Mouse (Mus musculus) midbrain, embryonic 11.5 days (tissue): ENCODE measurements around the gene Cdc5l. TPM values are rescaled to one million over a fixed set of nuclear protein-coding genes. Genes with fewer than 3 reads are reported as not detected.

Experiments used
- ATAC-seq: fragments of 200-750 bp; cut with Nextera tagmentation; 2 replicates; pipeline ENCODE4 v1.8.0; 2017; ENCODE audit warnings: moderate TSS enrichment, moderate library complexity; ENCODE audit not compliant: low FRiP score
- DNase-seq: peaks from one replicate; pipeline ENCODE4 v3.0.0; 2015; ENCODE audit warnings: low spot score; ENCODE audit errors: missing footprints
- H3K27ac ChIP-seq: fragments of 300-500 bp; sonication (generic); 2 replicates; pipeline ENCODE4 v1.5.1; 2014; ENCODE audit warnings: low read depth, low read length
- H3K27me3 ChIP-seq: fragments of 300-500 bp; sonication (generic); 2 replicates; pipeline ENCODE4 v1.6.1; 2014; ENCODE audit warnings: mild to moderate bottlenecking, low read length, moderate library complexity, mixed read lengths; ENCODE audit not compliant: control insufficient read depth, insufficient read depth
- H3K36me3 ChIP-seq: fragments of 300-500 bp; sonication (generic); 2 replicates; pipeline ENCODE4 v1.6.1; 2014; ENCODE audit warnings: mild to moderate bottlenecking, low read length, moderate library complexity, mixed read lengths; ENCODE audit not compliant: control insufficient read depth, insufficient read depth
- H3K4me1 ChIP-seq: fragments of 300-500 bp; sonication (generic); 2 replicates; pipeline ENCODE4 v1.6.1; 2014; ENCODE audit warnings: low read length; ENCODE audit not compliant: control insufficient read depth, insufficient read depth
- H3K4me2 ChIP-seq: fragments of 300-500 bp; sonication (generic); 2 replicates; pipeline ENCODE4 v1.6.1; 2014; ENCODE audit warnings: mild to moderate bottlenecking, moderate library complexity
- H3K4me3 ChIP-seq: fragments of 300-500 bp; sonication (generic); 2 replicates; pipeline ENCODE4 v1.5.1; 2014; ENCODE audit warnings: low read depth, low read length
- H3K9ac ChIP-seq: fragments of 300-500 bp; sonication (generic); 2 replicates; pipeline ENCODE4 v1.6.1; 2014; ENCODE audit warnings: low read length
- H3K9me3 ChIP-seq: fragments of 300-500 bp; sonication (generic); 2 replicates; pipeline ENCODE4 v1.6.1; 2016; ENCODE audit warnings: low read length; ENCODE audit not compliant: control insufficient read depth
- WGBS: fragments of 180-500 bp; shearing (Covaris S2); extraction: QIAGEN DNeasy Blood & Tissue Kit; methylation state at CpG from one replicate; pipeline ENCODE4 v1.1.7; 2014; 5-methylcytosine and 5-hydroxymethylcytosine counted together
- polyA plus RNA-seq: library from polyadenylated mRNA; unstranded; fragments of >200 nt; fragmentation: Nextera tagmentation; extraction: Ambion mirVana; gene quantifications from 2 replicates; pipeline ENCODE4 v1.2.1, GENCODE M21; 2014

The Cdc5l gene
- polyA plus RNA-seq, 1 experiment from 2014 or later, result 87.9 TPM

DNA sequence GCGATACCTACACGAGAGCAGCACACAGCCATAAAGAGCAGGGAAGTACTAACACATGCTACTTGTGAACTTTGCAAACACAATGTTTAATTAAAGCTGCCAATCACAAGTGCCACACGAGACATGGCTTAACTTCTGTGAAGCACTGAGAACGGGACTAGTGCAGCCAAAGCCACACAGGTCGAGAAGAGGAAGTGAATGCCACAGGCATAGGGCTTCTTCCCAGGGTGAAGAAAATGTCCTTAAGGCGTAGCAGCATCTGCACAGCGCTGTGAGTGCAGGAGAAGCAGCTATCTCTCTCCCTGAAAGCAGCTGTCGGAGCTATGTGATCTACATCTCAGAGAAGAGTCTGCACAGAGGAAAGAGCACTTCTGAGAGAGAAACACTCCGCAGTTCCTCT lies 38.9 kb downstream of the Cdc5l start:
- Histone ChIP-seq H3K27me3 (no peaks in the 10 kb centered on the region), H3K4me2 (no peak overlapping the region), H3K4me3 (no peak overlapping the region), H3K4me1 (no peaks in the 10 kb centered on the region), H3K9me3 (no peaks in the 10 kb centered on the region), H3K36me3 (peaks cover 16% of the 10 kb centered on the region), H3K9ac (no peak overlapping the region), H3K27ac (no peak overlapping the region)
- 86% methylated on average over 9 of the region's 9 CpGs for WGBS
- ATAC-seq, result no peak
- no peak for DNase-seq

DNA sequence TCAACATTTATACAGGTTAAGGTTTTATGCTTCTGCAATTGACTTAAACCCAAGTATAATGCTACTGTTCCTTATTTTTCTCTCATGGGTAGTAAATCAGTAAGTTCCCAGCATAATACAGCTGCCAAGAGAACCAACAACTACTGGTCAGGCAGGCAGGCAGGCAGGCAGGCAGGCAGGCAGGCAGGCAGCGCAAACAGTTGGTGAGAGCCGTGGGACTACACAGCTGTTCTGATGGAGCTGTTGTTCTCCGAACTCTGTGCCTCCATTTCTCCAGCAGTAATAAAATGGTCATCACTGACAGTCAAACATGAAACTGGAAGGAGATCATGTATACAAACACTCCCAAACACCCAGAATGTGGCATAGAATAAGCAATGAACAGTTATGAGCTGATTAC lies 39.8 kb downstream of the Cdc5l start:
- no peak overlapping the region for H3K27ac ChIP-seq
- no peak for ATAC-seq
- H3K27me3 ChIP-seq, result no peaks in the 10 kb centered on the region
- no peak for DNase-seq
- H3K4me2 ChIP-seq, result no peak overlapping the region
- no peak overlapping the region for H3K4me3 ChIP-seq
- no peak overlapping the region for H3K9ac ChIP-seq
- H3K9me3 ChIP-seq, result no peaks in the 10 kb centered on the region
- peaks cover 16% of the 10 kb centered on the region for H3K36me3 ChIP-seq
- 90% methylated on average over 3 of the region's 3 CpGs for WGBS
- H3K4me1 ChIP-seq, result no peaks in the 10 kb centered on the region

DNA sequence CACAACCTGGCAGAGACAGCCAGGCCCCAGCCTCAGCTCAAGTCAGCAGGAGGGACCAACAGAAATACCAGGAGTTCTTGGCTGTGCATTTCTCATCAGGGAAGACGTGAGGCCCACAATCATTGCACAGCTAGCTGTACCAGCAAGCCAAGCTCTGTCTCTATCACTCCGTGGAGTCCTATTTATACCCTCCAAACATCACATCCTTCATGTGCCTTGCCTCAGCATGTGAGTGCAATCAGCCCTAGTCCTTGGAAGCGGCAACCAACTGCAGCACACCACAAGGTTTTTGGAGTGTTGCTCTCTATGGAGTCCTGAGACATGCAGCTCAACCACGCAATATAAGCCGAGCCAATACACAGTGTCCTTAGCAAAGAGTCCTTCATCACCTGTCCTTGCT lies 43.6 kb downstream of the Cdc5l start:
- Histone ChIP-seq H3K27me3 (no peaks in the 10 kb centered on the region), H3K4me2 (no peak overlapping the region), H3K4me3 (no peak overlapping the region), H3K27ac (no peak overlapping the region), H3K9me3 (no peaks in the 10 kb centered on the region), H3K9ac (no peak overlapping the region), H3K36me3 (peaks cover 16% of the 10 kb centered on the region), H3K4me1 (no peaks in the 10 kb centered on the region)
- no peak for ATAC-seq
- 91% methylated on average over 5 of the region's 5 CpGs for WGBS
- DNase-seq, result no peak

GRCm38 (mm10) chr17:45386986-45387385 lies 46.6 kb downstream of the Cdc5l start:
- DNase-seq (no peak), ATAC-seq (no peak)
- H3K4me1 ChIP-seq, result no peaks in the 10 kb centered on the region
- no peak overlapping the region for H3K9ac ChIP-seq
- H3K9me3 ChIP-seq, result no peaks in the 10 kb centered on the region
- no peaks in the 10 kb centered on the region for H3K27me3 ChIP-seq
- no peak overlapping the region for H3K27ac ChIP-seq
- no peak overlapping the region for H3K4me2 ChIP-seq
- WGBS, result 89% methylated on average over 7 of the region's 7 CpGs
- H3K4me3 ChIP-seq, result no peak overlapping the region
- H3K36me3 ChIP-seq, result peaks cover 10% of the 10 kb centered on the region

DNA sequence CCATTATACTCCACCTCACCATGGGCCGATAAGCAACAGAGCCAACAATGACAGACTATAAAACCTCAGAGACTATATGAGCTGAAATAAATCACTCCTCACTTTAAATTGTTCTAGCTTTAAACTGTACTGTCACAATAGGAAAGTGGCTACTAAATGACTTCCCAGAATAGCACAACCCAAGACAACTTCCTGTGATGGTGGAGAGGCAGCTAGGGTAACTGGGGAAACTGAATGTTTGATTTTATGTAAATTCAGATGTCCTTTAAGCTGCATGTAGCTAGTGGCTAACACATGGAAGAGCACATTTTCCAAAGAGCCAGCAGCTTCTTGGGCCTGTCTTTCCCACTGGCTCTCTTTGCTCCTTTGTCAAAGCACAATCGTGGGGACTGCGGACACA lies 50.2 kb downstream of the Cdc5l start:
- DNase-seq (no peak), ATAC-seq (no peak)
- H3K27ac ChIP-seq, result no peak overlapping the region
- no peak overlapping the region for H3K9ac ChIP-seq
- 88% methylated on average over 3 of the region's 3 CpGs for WGBS
- no peaks in the 10 kb centered on the region for H3K36me3 ChIP-seq
- H3K4me1 ChIP-seq, result no peaks in the 10 kb centered on the region
- H3K27me3 ChIP-seq, result no peaks in the 10 kb centered on the region
- H3K4me2 ChIP-seq, result no peak overlapping the region
- H3K4me3 ChIP-seq, result no peak overlapping the region
- no peaks in the 10 kb centered on the region for H3K9me3 ChIP-seq

- H3K36me3 ChIP-seq, result no peaks in the 10 kb centered on the region
- ATAC-seq (no peak), DNase-seq (no peak)
- H3K9me3 ChIP-seq, result no peaks in the 10 kb centered on the region
- WGBS, result 93% methylated on average over 9 of the region's 9 CpGs
- H3K27ac ChIP-seq, result no peak overlapping the region
- H3K4me3 ChIP-seq, result no peak overlapping the region
- no peaks in the 10 kb centered on the region for H3K4me1 ChIP-seq
- no peak overlapping the region for H3K4me2 ChIP-seq
- H3K27me3 ChIP-seq, result no peaks in the 10 kb centered on the region
- no peak overlapping the region for H3K9ac ChIP-seq
These were observed 54.2 kb downstream of the Cdc5l start for GRCm38 (mm10) chr17:45379271-45379784.

DNA sequence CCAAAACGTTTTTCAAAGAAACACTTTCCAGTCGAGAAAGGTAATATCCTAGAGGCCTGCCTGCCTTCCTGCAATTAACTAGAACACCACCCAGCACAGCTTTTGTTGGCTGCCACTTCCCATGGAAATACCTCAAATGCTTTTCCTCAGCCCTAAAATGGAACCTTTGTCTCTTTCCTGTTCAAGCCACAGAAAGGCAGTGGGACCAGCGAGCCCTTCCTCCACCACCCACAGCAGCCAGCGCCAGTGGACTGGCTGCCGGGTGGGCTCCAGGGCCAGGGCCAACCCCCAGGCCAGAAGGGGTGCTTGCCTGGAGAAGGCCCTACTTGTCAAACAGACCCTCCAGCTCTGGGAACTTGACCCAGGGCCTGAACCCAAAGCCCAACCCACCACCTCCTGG lies 56.2 kb downstream of the Cdc5l start:
- Histone ChIP-seq H3K27ac (no peak overlapping the region), H3K9ac (no peak overlapping the region), H3K4me2 (no peak overlapping the region), H3K27me3 (no peaks in the 10 kb centered on the region), H3K36me3 (no peaks in the 10 kb centered on the region), H3K4me1 (no peaks in the 10 kb centered on the region), H3K4me3 (no peak overlapping the region), H3K9me3 (no peaks in the 10 kb centered on the region)
- 66% methylated on average over 5 of the region's 5 CpGs for WGBS
- ATAC-seq, result no peak
- no peak for DNase-seq

- 31% methylated on average over 13 of the region's 13 CpGs for WGBS
- no peaks in the 10 kb centered on the region for H3K9me3 ChIP-seq
These were observed 59.4 kb downstream of the Cdc5l start for GRCm38 (mm10) chr17:45373987-45374608.

GRCm38 (mm10) chr17:45371042-45371441 lies 62.5 kb downstream of the Cdc5l start:
- DNase-seq (no peak), ATAC-seq (no peak)
- Histone ChIP-seq H3K9me3 (no peaks in the 10 kb centered on the region), H3K4me3 (no peak overlapping the region), H3K27ac (no peak overlapping the region), H3K27me3 (no peaks in the 10 kb centered on the region), H3K9ac (no peak overlapping the region), H3K4me1 (peaks cover 3% of the 10 kb centered on the region; the same call in 1 of the 2 replicates), H3K36me3 (no peaks in the 10 kb centered on the region), H3K4me2 (no peak overlapping the region)
- 65% methylated on average over 9 of the region's 9 CpGs for WGBS

More at GRCm38 (mm10) chr17:45373987-45374608, 59.4 kb downstream of the Cdc5l start:
- H3K9ac ChIP-seq, result no peak overlapping the region
- DNase-seq (peak; percentile 98), ATAC-seq (peak; percentile 91)
- H3K4me3 ChIP-seq, result no peak overlapping the region
- peaks cover 3% of the 10 kb centered on the region; the same call in 1 of the 2 replicates for H3K4me1 ChIP-seq
- no peak overlapping the region for H3K4me2 ChIP-seq
- H3K36me3 ChIP-seq, result no peaks in the 10 kb centered on the region
- no peaks in the 10 kb centered on the region for H3K27me3 ChIP-seq
- no peak overlapping the region for H3K27ac ChIP-seq
